Mouse (Mus musculus): ENCODE results near the gene Mgam. TPM values are rescaled to one million over a fixed set of nuclear protein-coding genes. Genes with fewer than 3 reads are reported as not detected.
"Not testable (repeated sequence)": the region's sequence is repeated elsewhere in the genome, so short reads cannot be mapped to it uniquely, and the experiment has no call there.

Gene Mgam
- total RNA-seq, 2 experiments from 2014 or later: not detected

GRCm38 (mm10) chr6:40715705-40716104, 87.1 kb downstream of the Mgam start:
- DNase-seq (ENCODE audit: low spot score in 2 of 2): no peak

- not testable (repeated sequence) for DNase-seq (ENCODE audit: low spot score in 2 of 2)
Measured at GRCm38 (mm10) chr6:40728506-40728905, 99.9 kb downstream of the Mgam start.

- DNase-seq (ENCODE audit: low spot score in 2 of 2): no peak
Measured at GRCm38 (mm10) chr6:40739545-40739944, 110.9 kb downstream of the Mgam start.

- not testable (repeated sequence) for DNase-seq (ENCODE audit: low spot score in 2 of 2)
Measured at GRCm38 (mm10) chr6:40749030-40749429, 120.4 kb downstream of the Mgam start.

GRCm38 (mm10) chr6:40755948-40756347, 127.3 kb downstream of the Mgam start:
- no peak for DNase-seq (ENCODE audit: low spot score in 2 of 2)

GRCm38 (mm10) chr6:40757346-40757745, 128.7 kb downstream of the Mgam start:
- DNase-seq (ENCODE audit: low spot score in 2 of 2): not testable (repeated sequence)

- DNase-seq (ENCODE audit: low spot score in 2 of 2): no peak
Measured at GRCm38 (mm10) chr6:40774656-40775055, 146.0 kb downstream of the Mgam start.

- no peak for DNase-seq (ENCODE audit: low spot score in 2 of 2)
Measured at GRCm38 (mm10) chr6:40778458-40778857, 149.8 kb downstream of the Mgam start.

- DNase-seq (ENCODE audit: low spot score in 2 of 2): no peak
Measured at GRCm38 (mm10) chr6:40783637-40784036, 155.0 kb downstream of the Mgam start.

GRCm38 (mm10) chr6:40784378-40784777, 155.7 kb downstream of the Mgam start:
- no peak for DNase-seq (ENCODE audit: low spot score in 2 of 2)

GRCm38 (mm10) chr6:40795077-40795812, 166.6 kb downstream of the Mgam start:
- DNase-seq (ENCODE audit: low spot score in 2 of 2): no peak

GRCm38 (mm10) chr6:40818237-40818902, 189.7 kb downstream of the Mgam start:
- no peak for DNase-seq (ENCODE audit: low spot score in 2 of 2)

Other genes with a start within 250 kb of the Mgam start
- gene E330009J07Rik, start 192.7 kb upstream of the Mgam start, total RNA-seq (2021): 10 to 100 TPM; 60.6 to 72.1 TPM
- under 1 TPM in 1 of 2 experiments, not detected in 1; 0.33 TPM for gene Wee2, start 189.7 kb upstream of the Mgam start, total RNA-seq (2021)
- gene Ssbp1, start 157.5 kb upstream of the Mgam start, total RNA-seq (2021): 10 to 100 TPM; 27.9 to 31.7 TPM
- gene Tas2r137, start 137.6 kb upstream of the Mgam start, total RNA-seq (2021): not detected
- under 1 TPM in 1 of 2 experiments, not detected in 1; 0.35 TPM for gene Tas2r108, start 135.3 kb upstream of the Mgam start, total RNA-seq (2021)
- not detected for gene Prss37, start 109.3 kb upstream of the Mgam start, total RNA-seq (2021)
- not detected for gene Olfr461, start 73.8 kb upstream of the Mgam start, total RNA-seq (2021)
- not detected for gene Olfr460, start 59.3 kb upstream of the Mgam start, total RNA-seq (2021)
- 1 to 10 TPM in 1 of 2 experiments, under 1 TPM in 1; 1.00 to 1.5 TPM for gene Clec5a, start 43.0 kb upstream of the Mgam start, total RNA-seq (2021)
- not detected for gene Tas2r138, start 15.5 kb upstream of the Mgam start, total RNA-seq (2021)